Comparison of ENCODE assay signal across 15 mouse cellular contexts in the genomic region with DNA sequence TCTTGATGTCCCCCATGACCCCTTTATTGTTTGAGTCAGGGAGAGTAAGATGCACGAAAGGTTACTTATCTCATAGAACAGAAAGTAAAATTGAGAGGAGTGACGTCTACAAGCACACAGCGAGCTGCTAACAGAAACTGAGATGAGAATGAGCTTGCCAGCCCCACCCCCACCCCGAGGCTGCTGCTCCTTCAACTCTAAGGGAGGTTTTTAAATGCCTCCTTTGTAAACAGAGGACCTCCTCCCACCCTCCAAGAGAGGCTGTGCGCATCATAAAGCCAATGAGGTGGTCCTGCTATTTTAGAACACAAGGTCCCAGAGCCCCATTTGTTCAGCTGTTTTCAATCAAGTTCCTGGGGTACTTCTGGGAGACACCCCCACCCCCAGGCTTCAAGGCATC. TPM values are rescaled to one million over a fixed set of nuclear protein-coding genes. Genes with fewer than 3 reads are reported as not detected.
DNase-seq lines count a peak whose midpoint lies in the region; ATAC-seq and TF ChIP-seq lines count a peak whose summit lies in the region.
"Had no signal": no experiment of that assay in that cellular context is flagged by ENCODE, and none has a peak within 500 bp of the region (broad histone marks: within the 10 kb centered on the region; RNA-seq: fewer than 3 reads in every experiment).

No protein-coding gene starts in this region.

- TF ChIP-seq CTCF in forebrain, postnatal 0 days (IDR thresholded peaks at IDR 0.05; ENCODE audit: low read depth), result no peak

- WGBS in forebrain, embryonic 11.5 days, result 17% methylated on average over 5 of the region's 5 CpGs
- 18% methylated on average over 5 of the region's 5 CpGs for WGBS in forebrain, postnatal 0 days
- WGBS in neural tube, embryonic 11.5 days, result 13% methylated on average over 5 of the region's 5 CpGs
- WGBS in neural tube, embryonic 15.5 days, result 15% methylated on average over 5 of the region's 5 CpGs
- 8% methylated on average over 5 of the region's 5 CpGs for WGBS in limb, embryonic 11.5 days

- no peaks in the 10 kb centered on the region for H3K27me3 ChIP-seq in forebrain, embryonic 11.5 days (ENCODE audit: control insufficient read depth, insufficient read depth, low read length)
- no peaks in the 10 kb centered on the region for H3K27me3 ChIP-seq in forebrain, postnatal 0 days (ENCODE audit: insufficient read depth, low read length)
- H3K27me3 ChIP-seq in neural tube, embryonic 11.5 days (ENCODE audit: control insufficient read depth, insufficient read depth, low read length), result no peaks in the 10 kb centered on the region
- no peaks in the 10 kb centered on the region for H3K27me3 ChIP-seq in neural tube, embryonic 15.5 days (replicated peaks)
- no peaks in the 10 kb centered on the region for H3K27me3 ChIP-seq in limb, embryonic 11.5 days (ENCODE audit: control insufficient read depth, insufficient read depth, low read length)
- H3K27me3 ChIP-seq: midbrain, embryonic 13.5 days had no signal

- ATAC-seq in forebrain, embryonic 11.5 days (replicated peaks; ENCODE audit: low FRiP score), result 0 out of 2 replicates have a peak, but pooled peaks have one; percentile 30
- ATAC-seq in forebrain, postnatal 0 days, result no peak
- no peak for ATAC-seq in neural tube, embryonic 11.5 days (ENCODE audit: insufficient read depth, low FRiP score, low TSS enrichment)
- ATAC-seq in neural tube, embryonic 15.5 days (ENCODE audit: low FRiP score), result no peak
- ATAC-seq in limb, embryonic 11.5 days (ENCODE audit: insufficient number of reproducible peaks, low FRiP score, low TSS enrichment, low read depth), result no peak
- ATAC-seq: forebrain, embryonic 16.5 days; liver, postnatal 0 days; midbrain, embryonic 13.5 days had no signal

- no peaks in the 10 kb centered on the region for H3K9me3 ChIP-seq in forebrain, embryonic 11.5 days (ENCODE audit: control insufficient read depth, low read length)
- H3K9me3 ChIP-seq in forebrain, postnatal 0 days (ENCODE audit: low read length), result no peaks in the 10 kb centered on the region
- H3K9me3 ChIP-seq in neural tube, embryonic 11.5 days (ENCODE audit: control insufficient read depth, low read length), result no peaks in the 10 kb centered on the region
- no peaks in the 10 kb centered on the region for H3K9me3 ChIP-seq in neural tube, embryonic 15.5 days (replicated peaks)
- no peaks in the 10 kb centered on the region for H3K9me3 ChIP-seq in limb, embryonic 11.5 days (ENCODE audit: control insufficient read depth, low read length)
- H3K9me3 ChIP-seq: midbrain, embryonic 13.5 days had no signal

- no peak overlapping the region for H3K4me3 ChIP-seq in forebrain, embryonic 11.5 days (ENCODE audit: low read depth, low read length)
- no peak overlapping the region for H3K4me3 ChIP-seq in forebrain, postnatal 0 days (ENCODE audit: low read depth, low read length)
- no peak overlapping the region for H3K4me3 ChIP-seq in neural tube, embryonic 11.5 days (ENCODE audit: low read depth, low read length)
- H3K4me3 ChIP-seq in neural tube, embryonic 15.5 days (replicated peaks), result no peak overlapping the region
- H3K4me3 ChIP-seq in limb, embryonic 11.5 days (ENCODE audit: low read depth, low read length), result no peak overlapping the region
- H3K4me3 ChIP-seq: midbrain, embryonic 13.5 days had no signal

- DNase-seq in forebrain, embryonic 11.5 days (ENCODE audit: low spot score), result no peak
- no peak for DNase-seq in forebrain, postnatal 0 days
- DNase-seq in neural tube, embryonic 11.5 days (ENCODE audit: low spot score), result peak; percentile 35
- no peak for DNase-seq in limb, embryonic 11.5 days (ENCODE audit: low spot score)
- DNase-seq in right cerebral cortex, postnatal 36 days (ENCODE audit: low spot score in 2 of 2), result no peak
- DNase-seq in left cerebral cortex, adult 9 months (ENCODE audit: low spot score in 2 of 2), result no peak
- no peak for DNase-seq in heart, postnatal 25 days (ENCODE audit: low spot score)
- DNase-seq: cerebellum, postnatal 36 days; liver, postnatal 0 days; thymus, postnatal 25 days had no signal

- H3K9ac ChIP-seq in forebrain, embryonic 11.5 days (ENCODE audit: low read length), result no peak overlapping the region
- H3K9ac ChIP-seq in forebrain, postnatal 0 days, result no peak overlapping the region
- H3K9ac ChIP-seq in neural tube, embryonic 11.5 days (ENCODE audit: low read length), result no peak overlapping the region
- H3K9ac ChIP-seq in neural tube, embryonic 15.5 days (replicated peaks), result no peak overlapping the region
- H3K9ac ChIP-seq in limb, embryonic 11.5 days (ENCODE audit: low read length), result no peak overlapping the region
- H3K9ac ChIP-seq: liver, postnatal 0 days; midbrain, embryonic 13.5 days had no signal

- H3K27ac ChIP-seq in forebrain, embryonic 11.5 days (ENCODE audit: low read depth, low read length), result no peak overlapping the region
- H3K27ac ChIP-seq in forebrain, postnatal 0 days (ENCODE audit: low read depth, low read length), result no peak overlapping the region
- H3K27ac ChIP-seq in neural tube, embryonic 11.5 days (ENCODE audit: low read depth, low read length), result no peak overlapping the region
- H3K27ac ChIP-seq in neural tube, embryonic 15.5 days (replicated peaks), result no peak overlapping the region
- peak overlapping the region; percentile 55; the same call in 1 of the 2 replicates for H3K27ac ChIP-seq in limb, embryonic 11.5 days (replicated peaks; ENCODE audit: low read depth, low read length)
- H3K27ac ChIP-seq: midbrain, embryonic 13.5 days had no signal

- intact Hi-C loops in heart, postnatal 25 days (cut with DNase I), result no loop called here

- no peaks in the 10 kb centered on the region for H3K36me3 ChIP-seq in forebrain, embryonic 11.5 days (ENCODE audit: control insufficient read depth, insufficient read depth, low read length)
- H3K36me3 ChIP-seq in forebrain, postnatal 0 days (ENCODE audit: insufficient read depth), result no peaks in the 10 kb centered on the region
- H3K36me3 ChIP-seq in neural tube, embryonic 11.5 days (ENCODE audit: control insufficient read depth, insufficient read depth, low read length), result no peaks in the 10 kb centered on the region
- no peaks in the 10 kb centered on the region for H3K36me3 ChIP-seq in neural tube, embryonic 15.5 days
- no peaks in the 10 kb centered on the region for H3K36me3 ChIP-seq in limb, embryonic 11.5 days (ENCODE audit: control insufficient read depth, insufficient read depth, low read length)
- H3K36me3 ChIP-seq: midbrain, embryonic 13.5 days had no signal

- H3K4me2 ChIP-seq in forebrain, embryonic 11.5 days (ENCODE audit: low read depth, low read length, severe bottlenecking), result no peak overlapping the region
- no peak overlapping the region for H3K4me2 ChIP-seq in forebrain, postnatal 0 days (ENCODE audit: low read depth)
- H3K4me2 ChIP-seq in neural tube, embryonic 11.5 days (ENCODE audit: low read depth), result no peak overlapping the region
- H3K4me2 ChIP-seq in neural tube, embryonic 15.5 days, result no peak overlapping the region
- H3K4me2 ChIP-seq in limb, embryonic 11.5 days (ENCODE audit: low read depth, severe bottlenecking), result peak overlapping the region; percentile 15; the same call in 1 of the 2 replicates
- H3K4me2 ChIP-seq: midbrain, embryonic 13.5 days had no signal

- H3K4me1 ChIP-seq in forebrain, embryonic 11.5 days (replicated peaks; ENCODE audit: control insufficient read depth, insufficient read depth, low read length), result peaks cover 9% of the 10 kb centered on the region; the same call in 1 of the 2 replicates
- 0 out of 2 replicates have a peak, but pooled peaks cover 12% of the 10 kb centered on the region for H3K4me1 ChIP-seq in forebrain, postnatal 0 days (ENCODE audit: insufficient read depth)
- peaks cover 9% of the 10 kb centered on the region for H3K4me1 ChIP-seq in neural tube, embryonic 11.5 days (ENCODE audit: control insufficient read depth, insufficient read depth, low read length)
- peaks cover 16% of the 10 kb centered on the region for H3K4me1 ChIP-seq in neural tube, embryonic 15.5 days
- peaks cover 20% of the 10 kb centered on the region for H3K4me1 ChIP-seq in limb, embryonic 11.5 days (ENCODE audit: control insufficient read depth, insufficient read depth, low read length)

RNA-seq across cellular contexts. Expression of gene Cdc42ep4, which starts 11.8 kb away (rescaled TPM):
- 78.5 and 88.6 TPM in 2 replicates for polyA plus RNA-seq in forebrain, embryonic 11.5 days (2014; fragmentation: Nextera tagmentation; extraction: Ambion mirVana)
- 86.6 and 102 TPM in 2 replicates for total RNA-seq in forebrain, postnatal 0 days (2014; rRNA removed)
- 75.4 and 81.0 TPM in 2 replicates for polyA plus RNA-seq in forebrain, postnatal 0 days (2015; fragmentation: Nextera tagmentation; extraction: Ambion mirVana)
- 73.3 and 78.2 TPM in 2 replicates for polyA plus RNA-seq in neural tube, embryonic 11.5 days (2014; fragmentation: Nextera tagmentation; extraction: Ambion mirVana)
- 58.1 and 58.6 TPM in 2 replicates for polyA plus RNA-seq in neural tube, embryonic 15.5 days (2015; fragmentation: Nextera tagmentation; extraction: Ambion mirVana)
- polyA plus RNA-seq in limb, embryonic 11.5 days (2014; fragmentation: Nextera tagmentation; extraction: Ambion mirVana), result 74.3 and 75.4 TPM in 2 replicates
- total RNA-seq in heart, postnatal 25 days (2021), result 10 to 100 TPM; 12.5 to 17.7 TPM

RNA-seq across cellular contexts. Expression of gene Cpsf4l, which starts 53.6 kb away (rescaled TPM):
- polyA plus RNA-seq in forebrain, embryonic 11.5 days (2014; fragmentation: Nextera tagmentation; extraction: Ambion mirVana), result 0.33 and 0.47 TPM in 2 replicates
- total RNA-seq in forebrain, postnatal 0 days (2014; rRNA removed), result not detected in 2 replicates
- polyA plus RNA-seq in forebrain, postnatal 0 days (2015; fragmentation: Nextera tagmentation; extraction: Ambion mirVana), result 0.10 and 0.30 TPM in 2 replicates
- 0.26 and 0.50 TPM in 2 replicates for polyA plus RNA-seq in neural tube, embryonic 11.5 days (2014; fragmentation: Nextera tagmentation; extraction: Ambion mirVana)
- 0.27 and 10.0 TPM in 2 replicates for polyA plus RNA-seq in neural tube, embryonic 15.5 days (2015; fragmentation: Nextera tagmentation; extraction: Ambion mirVana)
- polyA plus RNA-seq in limb, embryonic 11.5 days (2014; fragmentation: Nextera tagmentation; extraction: Ambion mirVana), result 0.51 and 0.54 TPM in 2 replicates
- total RNA-seq in heart, postnatal 25 days (2021), result not detected
- total RNA-seq: granulocyte monocyte progenitor cell, adult 5-6 weeks; neutrophil, adult 5-6 weeks had no signal
